Mouse (Mus musculus) thymus, adult 2 months (tissue): ENCODE results near the gene H3f3a. TPM values are rescaled to one million over a fixed set of nuclear protein-coding genes. Genes with fewer than 3 reads are reported as not detected.

ENCODE experiments used
- DNase-seq: peaks from one replicate; pipeline ENCODE4 v3.0.0; 2021
- H3K27ac ChIP-seq: fragments of 200-500 bp; 2 replicates; pipeline ENCODE4 v1.5.1; 2012; ENCODE audit warnings: low read length, control low read depth; ENCODE audit not compliant: control insufficient read depth, insufficient read depth
- H3K27me3 ChIP-seq: fragments of 200-500 bp; 2 replicates; pipeline ENCODE4 v1.6.1; 2012; ENCODE audit warnings: mild to moderate bottlenecking, low read length, moderate library complexity, mixed read lengths; ENCODE audit not compliant: control insufficient read depth, insufficient read depth
- H3K36me3 ChIP-seq: fragments of 200-500 bp; 2 replicates; pipeline ENCODE4 v1.6.1; 2012; ENCODE audit warnings: mild to moderate bottlenecking, low read length, moderate library complexity; ENCODE audit not compliant: control insufficient read depth, insufficient read depth
- H3K4me1 ChIP-seq: fragments of 200-500 bp; replicated peaks from 2 replicates; pipeline ENCODE4 v1.6.1; 2012; ENCODE audit warnings: low read length; ENCODE audit not compliant: control insufficient read depth, insufficient read depth
- H3K4me3 ChIP-seq: fragments of 200-500 bp; 2 replicates; pipeline ENCODE4 v1.5.1; 2012; ENCODE audit warnings: mild to moderate bottlenecking, low read length, control low read depth, moderate library complexity; ENCODE audit not compliant: control insufficient read depth, insufficient read depth
- CTCF ChIP-seq: fragments of 200-500 bp; IDR thresholded peaks from 2 replicates; pipeline ENCODE4 v1.5.1; 2012; ENCODE audit warnings: mild to moderate bottlenecking, control low read depth, low read length, moderate library complexity, borderline replicate concordance; ENCODE audit not compliant: control insufficient read depth, poor library complexity, insufficient read depth; ENCODE audit errors: extremely low read depth
- POLR2A ChIP-seq: fragments of 200-500 bp; IDR thresholded peaks from 2 replicates; pipeline ENCODE4 v1.6.1; 2012; ENCODE audit warnings: mild to moderate bottlenecking, low read length, control low read depth, moderate library complexity; ENCODE audit not compliant: control insufficient read depth, poor library complexity, insufficient read depth; ENCODE audit errors: extremely low read depth
- WGBS: fragments of 180-500 bp; shearing (Covaris S2); methylation state at CpG from one replicate; pipeline ENCODE4 v1.1.7; 2018; 5-methylcytosine and 5-hydroxymethylcytosine counted together
- polyA plus RNA-seq: library from polyadenylated mRNA; depleted of rRNA; stranded (reverse); fragments of >200 nt; gene quantifications from 2 replicates; pipeline ENCODE4 v1.2.3, GENCODE M21; 2012

H3f3a gene
- polyA plus RNA-seq, 1 experiment, result 750 TPM

DNA sequence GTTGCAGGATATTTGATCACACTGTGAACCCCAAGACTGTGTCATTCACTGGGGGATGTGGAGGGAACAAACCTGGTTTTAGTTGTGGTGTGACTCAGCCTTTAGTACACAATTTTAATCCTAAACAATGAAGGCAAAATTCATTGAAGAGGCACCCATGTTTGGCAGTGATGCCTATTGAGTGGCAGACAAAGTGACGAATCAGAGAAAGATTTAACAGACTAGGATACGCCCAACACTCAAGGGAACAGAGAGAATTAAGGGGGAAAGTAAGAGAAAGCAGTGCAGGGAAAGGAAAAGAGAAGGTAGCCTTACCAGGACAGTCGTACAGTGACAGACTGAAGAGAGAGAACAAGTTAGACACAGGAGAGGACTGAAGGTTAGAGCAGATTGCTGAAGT is 41.5 kb downstream of the H3f3a start:
- no peaks in the 10 kb centered on the region for H3K27me3 ChIP-seq
- no peak for DNase-seq
- no peak overlapping the region for H3K27ac ChIP-seq
- H3K4me3 ChIP-seq, result no peak overlapping the region
- over 99% methylated on average over 3 of the region's 3 CpGs for WGBS
- peaks cover 44% of the 10 kb centered on the region for H3K4me1 ChIP-seq
- TF ChIP-seq POLR2A, result no peak
- TF ChIP-seq CTCF, result no peak
- H3K36me3 ChIP-seq, result no peaks in the 10 kb centered on the region

DNA sequence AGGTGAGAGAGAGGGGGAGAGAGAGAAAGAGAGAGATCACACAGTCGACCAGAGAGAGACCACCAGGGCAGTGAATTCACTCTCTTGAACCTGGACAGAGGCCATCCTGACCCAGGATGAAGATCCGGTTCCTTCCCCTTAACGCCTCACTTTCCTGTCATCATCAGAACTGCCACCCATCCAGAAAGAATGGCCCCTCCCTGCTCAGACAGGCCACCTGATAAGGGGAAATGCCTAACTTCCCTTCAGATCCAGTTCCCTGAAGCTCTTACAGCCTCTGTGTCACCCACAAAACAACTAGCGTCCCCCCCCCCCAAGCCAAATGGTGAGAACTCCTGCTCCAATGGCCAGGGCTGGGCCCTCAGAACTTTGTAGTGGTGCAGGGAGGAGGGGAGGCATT is 42.0 kb downstream of the H3f3a start:
- Histone ChIP-seq H3K27me3 (no peaks in the 10 kb centered on the region), H3K4me1 (peaks cover 47% of the 10 kb centered on the region), H3K27ac (no peak overlapping the region), H3K36me3 (no peaks in the 10 kb centered on the region), H3K4me3 (no peak overlapping the region)
- TF ChIP-seq CTCF (no peak), POLR2A (no peak)
- DNase-seq, result no peak
- WGBS, result 58% methylated on average over 4 of the region's 4 CpGs

DNA sequence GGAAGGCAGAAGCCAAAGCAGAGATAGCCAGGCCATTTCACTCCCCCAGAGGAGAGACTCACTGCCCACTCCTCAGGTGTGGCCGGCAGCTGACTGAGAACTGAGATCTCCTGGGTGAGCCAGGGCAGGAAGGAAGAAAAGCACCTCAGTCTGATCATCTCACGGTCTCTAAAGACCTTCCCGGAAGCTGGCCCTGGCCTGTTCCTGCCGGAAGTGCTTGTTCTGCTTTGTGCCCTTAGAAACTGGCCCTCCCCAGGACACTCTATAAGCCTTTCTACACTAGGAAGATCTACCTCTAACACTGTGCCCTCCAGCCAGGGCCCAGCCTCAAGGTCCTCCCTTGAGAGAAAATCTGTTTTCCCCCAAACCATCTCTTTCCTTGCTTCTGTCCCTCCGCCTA is 42.4 kb downstream of the H3f3a start:
- 54% methylated on average over 5 of the region's 5 CpGs for WGBS
- TF ChIP-seq POLR2A (no peak), CTCF (no peak)
- no peak for DNase-seq
- no peaks in the 10 kb centered on the region for H3K36me3 ChIP-seq
- no peaks in the 10 kb centered on the region for H3K27me3 ChIP-seq
- no peak overlapping the region for H3K4me3 ChIP-seq
- no peak overlapping the region for H3K27ac ChIP-seq
- peaks cover 47% of the 10 kb centered on the region for H3K4me1 ChIP-seq

DNA sequence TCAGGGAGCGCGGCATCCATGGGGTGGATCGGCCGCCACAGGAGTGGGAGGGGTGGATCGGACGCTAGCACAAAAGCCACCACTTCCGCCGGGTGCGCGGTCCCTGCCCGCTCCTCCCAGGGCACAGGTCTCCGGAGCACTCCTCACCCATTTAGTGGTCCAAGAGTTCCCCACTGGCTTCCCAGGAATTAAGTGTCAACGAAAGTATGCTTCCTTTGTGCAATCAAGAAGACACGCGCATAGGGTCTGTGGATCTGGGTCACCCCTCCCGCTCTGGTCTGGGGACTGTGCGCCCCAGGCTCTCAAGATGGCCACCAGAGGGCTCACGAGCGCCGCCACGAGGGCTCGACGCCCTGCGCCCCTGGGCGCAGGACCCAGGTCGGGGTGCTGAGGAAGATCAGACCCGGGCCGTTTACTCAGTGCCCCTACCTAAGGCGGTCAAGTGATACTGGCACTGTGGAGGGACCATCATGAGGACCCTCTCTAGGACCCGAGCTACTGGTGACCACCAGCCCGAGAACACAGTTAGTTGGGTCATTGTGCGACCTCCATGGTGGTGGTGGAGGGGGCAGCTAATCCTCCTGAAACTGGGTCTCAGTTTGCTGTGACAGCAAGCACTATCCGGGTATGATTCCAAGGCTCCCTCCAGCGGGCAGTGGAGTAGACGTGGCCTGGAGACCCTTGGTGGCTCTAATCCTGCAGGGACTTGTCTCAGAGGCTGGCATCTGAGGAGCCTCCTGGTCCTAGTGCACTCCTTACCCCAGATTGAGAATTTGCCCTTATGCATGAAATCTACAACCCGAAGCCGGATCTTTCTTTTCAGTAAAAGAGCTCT is 45.2 kb downstream of the H3f3a start:
- peak; percentile 81 for DNase-seq
- H3K4me1 ChIP-seq, result peaks cover 47% of the 10 kb centered on the region
- WGBS, result 5% methylated on average over 37 of the region's 37 CpGs

DNA sequence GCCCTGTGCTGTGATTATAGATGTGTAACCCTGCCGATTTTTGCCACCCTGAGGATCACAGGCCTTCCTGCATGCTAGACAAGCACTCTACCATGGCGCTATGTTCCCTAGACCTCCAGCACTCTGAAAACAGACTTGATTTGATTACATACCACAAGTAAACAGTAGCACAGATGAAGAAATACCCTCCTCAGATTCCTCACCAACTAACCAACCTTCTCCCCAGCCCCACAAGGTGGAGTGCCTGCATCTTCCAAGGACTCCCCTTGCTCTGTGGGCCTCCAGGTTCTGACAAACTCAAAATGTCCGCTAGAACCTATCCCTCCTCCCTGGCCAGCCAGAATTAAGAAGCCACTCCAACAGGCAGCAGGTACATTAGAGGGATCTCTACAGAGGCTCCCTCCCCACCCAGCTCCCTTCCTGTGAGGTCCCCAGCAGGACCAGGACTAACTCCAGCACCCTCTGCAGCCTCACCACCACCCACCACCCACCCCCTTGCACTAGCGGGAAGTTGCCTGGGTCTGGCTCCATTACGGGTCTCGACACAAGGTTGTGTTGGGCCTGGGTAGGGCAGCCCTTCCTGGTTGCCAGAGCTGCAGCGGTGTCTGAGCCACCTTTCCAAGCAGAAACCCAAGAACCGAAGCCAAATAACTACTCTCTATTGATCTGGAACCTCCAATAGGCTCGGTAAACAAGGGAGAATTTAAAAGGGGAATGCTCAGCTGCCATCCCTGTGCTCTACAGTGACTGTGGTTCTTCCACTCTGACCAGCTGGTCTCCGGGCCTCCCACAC is 46.0 kb downstream of the H3f3a start:
- WGBS, result 14% methylated on average over 10 of the region's 10 CpGs
- Histone ChIP-seq H3K36me3 (no peaks in the 10 kb centered on the region), H3K4me1 (peaks cover 51% of the 10 kb centered on the region), H3K4me3 (peak overlapping the region; percentile 64), H3K27me3 (no peaks in the 10 kb centered on the region; the same call in 1 of the 2 replicates), H3K27ac (peak overlapping the region; percentile 60)
- no peak for TF ChIP-seq POLR2A
- TF ChIP-seq CTCF, result no peak
- DNase-seq, result peak; percentile 41

More for the DNA sequence above, 45.2 kb downstream of the H3f3a start:
- TF ChIP-seq CTCF (peak; percentile 97), POLR2A (0 out of 2 replicates have a peak, but pooled peaks have one; percentile 41)
- Histone ChIP-seq H3K27me3 (no peaks in the 10 kb centered on the region), H3K4me3 (peak overlapping the region; percentile 64), H3K27ac (peak overlapping the region; percentile 60), H3K36me3 (no peaks in the 10 kb centered on the region)

DNA sequence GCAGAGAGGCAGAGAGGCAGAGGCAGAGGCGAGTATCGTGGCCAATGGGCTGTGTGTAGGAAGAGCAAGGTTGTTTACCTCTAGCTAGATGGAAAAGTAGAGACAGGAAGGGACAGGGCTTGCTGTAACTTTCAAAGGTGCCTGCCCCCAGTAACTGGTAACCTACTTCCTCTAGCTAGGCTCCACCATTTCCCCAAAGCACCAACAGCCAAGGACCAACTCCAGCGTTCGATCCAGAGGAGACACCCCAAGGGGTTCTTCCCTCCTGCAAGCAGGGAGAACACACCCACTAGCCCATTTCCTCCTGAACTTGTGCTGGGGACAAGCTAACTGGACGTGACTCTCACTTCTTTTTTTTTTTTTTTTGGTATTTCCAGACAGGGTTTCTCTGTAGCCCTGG is 47.2 kb downstream of the H3f3a start:
- H3K36me3 ChIP-seq, result no peaks in the 10 kb centered on the region
- DNase-seq, result peak; percentile 30
- no peak overlapping the region for H3K4me3 ChIP-seq
- no peaks in the 10 kb centered on the region; the same call in 1 of the 2 replicates for H3K27me3 ChIP-seq
- peak overlapping the region; percentile 71; the same call in 1 of the 2 replicates for H3K27ac ChIP-seq
- WGBS, result 19% methylated on average over 5 of the region's 5 CpGs
- no peak for TF ChIP-seq CTCF
- TF ChIP-seq POLR2A, result no peak
- peaks cover 47% of the 10 kb centered on the region for H3K4me1 ChIP-seq
